Mouse (Mus musculus): ENCODE data around the gene Eif2ak3. TPM values are rescaled to one million over a fixed set of nuclear protein-coding genes. Genes with fewer than 3 reads are reported as not detected.

Gene Eif2ak3
- total RNA-seq, 2 experiments from 2014 or later = 23.4 to 25.2 TPM

DNA sequence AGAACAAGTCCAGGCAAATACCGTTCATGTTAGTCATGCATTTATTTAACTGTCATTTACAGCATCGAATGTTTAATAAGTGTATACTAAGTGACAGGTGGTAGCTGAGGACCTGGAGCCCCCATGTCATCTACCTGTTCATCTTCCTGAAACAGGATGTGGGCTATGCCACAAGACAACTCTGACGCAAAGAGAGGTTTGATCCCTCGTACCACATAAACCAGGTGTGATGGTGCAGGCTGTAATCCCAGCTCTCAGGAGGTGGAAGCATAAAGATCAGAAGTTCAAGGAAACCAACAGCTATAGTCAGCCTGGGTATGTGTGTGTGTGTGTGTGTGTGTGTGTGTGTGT lies 19.4 kb upstream of the Eif2ak3 start:
- intact Hi-C loops (cut with DNase I) = loop anchor here (1.0 kb wide), 1 partner anchor 20 kb away; no protein-coding TSS in a partner anchor
- no peak for DNase-seq (ENCODE audit: low spot score in 2 of 2)

DNA sequence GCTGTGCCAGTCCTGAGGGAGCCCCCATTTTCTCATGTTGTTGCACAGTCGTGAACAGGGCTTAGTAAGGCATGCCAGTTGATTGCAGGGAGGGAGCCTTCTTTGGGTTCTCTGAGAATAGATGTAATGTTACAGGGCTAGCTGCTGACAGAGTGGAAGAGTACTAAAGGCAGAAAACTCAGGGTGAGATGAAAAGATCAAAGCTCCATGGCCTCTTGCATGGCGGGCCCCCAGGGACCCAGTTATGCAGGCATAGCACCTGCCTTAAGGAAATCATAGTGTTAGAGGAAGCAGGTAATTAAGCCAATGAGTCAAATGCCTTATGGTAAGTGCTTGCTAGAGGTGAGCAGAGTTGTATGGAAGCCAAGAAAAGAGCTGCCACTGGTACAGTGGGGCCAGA lies 14.9 kb upstream of the Eif2ak3 start:
- no peak for DNase-seq (ENCODE audit: low spot score in 2 of 2)
- intact Hi-C loops (cut with DNase I) = no loop called here

DNA sequence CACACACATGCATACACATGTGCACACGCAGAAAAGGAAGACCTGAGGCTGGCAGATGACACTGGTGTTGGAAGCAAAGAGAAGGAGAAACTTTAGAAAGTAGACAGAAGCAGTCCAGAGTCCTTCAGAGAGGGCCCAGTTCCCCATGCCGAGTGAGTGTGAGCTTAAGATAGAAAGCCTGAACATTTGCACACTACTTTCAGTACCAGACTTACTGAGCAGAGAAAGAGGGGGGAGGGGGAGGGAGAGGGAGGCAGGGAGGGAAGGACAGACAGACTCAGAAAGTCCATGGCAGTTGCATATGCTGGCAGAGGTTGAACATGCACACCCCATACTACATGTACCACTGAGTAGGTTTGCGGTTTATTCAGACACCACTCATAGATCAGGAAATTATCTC lies 13.8 kb upstream of the Eif2ak3 start:
- DNase-seq (ENCODE audit: low spot score in 2 of 2) = no peak
- intact Hi-C loops (cut with DNase I) = no loop called here

DNA sequence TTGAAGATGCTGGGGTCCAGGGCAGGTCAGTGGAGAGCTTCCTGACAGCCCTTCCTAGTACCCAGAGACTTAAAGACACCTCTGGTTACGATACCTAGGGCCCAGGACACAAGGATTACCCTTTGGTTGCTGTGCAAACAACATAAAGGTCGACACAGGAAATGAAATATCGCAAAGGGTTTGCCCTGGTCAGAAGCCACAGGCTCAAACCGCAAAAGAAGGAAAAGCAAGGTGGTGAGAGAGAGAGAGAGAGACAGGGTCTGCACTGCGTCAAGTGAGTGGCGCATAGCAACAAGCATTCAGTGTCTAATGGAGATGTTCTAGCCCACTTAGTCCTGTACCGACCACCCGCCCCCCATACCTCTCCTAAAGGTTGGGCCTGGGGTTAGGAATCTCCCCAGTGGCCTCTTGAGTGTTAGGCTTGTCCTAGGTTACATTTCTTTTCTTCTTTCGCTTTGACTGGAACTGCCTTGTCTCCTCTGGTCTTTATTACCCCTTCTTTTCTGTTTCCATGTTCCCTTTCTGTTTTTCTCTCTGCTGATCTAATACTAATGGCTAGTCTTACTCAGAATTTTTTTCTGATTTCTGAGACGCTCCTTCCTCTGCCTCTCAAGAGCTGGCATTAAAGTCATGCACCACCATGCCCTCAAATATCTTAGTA lies 13.0 kb upstream of the Eif2ak3 start:
- intact Hi-C loops (cut with DNase I) = no loop called here
- no peak for DNase-seq (ENCODE audit: low spot score in 2 of 2)

DNA sequence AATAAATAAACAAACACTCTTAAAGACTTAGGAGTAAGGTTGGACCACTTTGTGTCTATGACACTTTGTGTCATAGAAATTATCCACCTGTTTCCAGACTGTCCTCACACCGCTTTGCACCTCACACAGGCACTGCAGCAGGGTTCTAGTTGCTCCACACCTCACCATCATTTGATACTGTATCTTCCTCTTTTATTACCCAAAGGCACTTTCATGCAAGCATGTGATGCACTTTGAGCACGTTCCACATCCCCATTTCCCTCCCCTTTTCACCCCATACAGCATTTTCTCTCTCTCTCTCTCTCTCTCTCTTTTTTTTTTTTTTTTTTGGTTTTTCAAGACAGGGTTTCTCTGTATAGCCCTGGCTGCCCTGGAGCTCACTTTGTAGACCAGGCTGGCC lies 7.0 kb upstream of the Eif2ak3 start:
- intact Hi-C loops (cut with DNase I) = no loop called here
- DNase-seq (ENCODE audit: low spot score in 2 of 2) = no peak

DNA sequence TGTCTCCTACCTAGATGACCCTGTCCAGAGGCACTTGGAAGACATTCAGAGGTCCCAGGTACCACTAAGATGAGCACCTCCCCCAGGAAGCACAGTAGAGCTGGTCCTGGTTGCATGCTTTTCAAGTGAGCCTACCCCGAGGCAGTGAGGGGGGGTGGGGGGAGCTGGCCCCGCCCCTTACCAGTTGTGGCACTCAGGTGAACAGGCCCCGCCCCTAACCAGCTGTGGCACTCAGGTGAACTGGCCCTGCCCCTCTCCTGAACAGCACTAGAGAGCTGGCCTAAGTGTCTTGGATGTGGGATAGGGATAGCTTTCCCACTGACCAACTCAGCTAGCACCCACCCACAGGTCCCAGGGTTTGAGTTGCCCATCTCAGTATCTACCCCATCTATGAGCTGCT lies 5.8 kb upstream of the Eif2ak3 start:
- DNase-seq (ENCODE audit: low spot score in 2 of 2) = no peak
- intact Hi-C loops (cut with DNase I) = no loop called here

DNA sequence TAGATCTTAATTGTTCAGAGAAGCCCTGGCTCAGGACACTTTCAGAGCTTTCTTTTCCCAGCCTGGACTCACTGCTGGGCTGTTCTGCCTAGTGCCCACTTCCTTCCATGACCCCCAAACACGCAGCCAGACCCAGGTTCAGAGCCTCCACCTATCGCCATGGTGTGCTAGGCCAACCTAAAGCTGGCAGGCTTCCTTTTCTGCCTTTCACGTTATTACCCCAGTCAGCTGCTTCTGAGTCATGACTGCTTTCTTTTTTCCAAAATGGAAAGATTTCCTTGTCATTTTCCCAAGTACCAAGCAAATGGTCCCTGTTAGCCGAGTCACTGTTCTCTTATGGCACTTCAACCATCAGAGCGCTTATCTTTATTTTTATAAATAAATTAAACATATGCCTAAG lies 4.0 kb upstream of the Eif2ak3 start:
- intact Hi-C loops (cut with DNase I) = loop anchor here (5.0 kb wide), 1 partner anchor 42 kb away; no protein-coding TSS in a partner anchor
- DNase-seq (ENCODE audit: low spot score in 2 of 2) = no peak

DNA sequence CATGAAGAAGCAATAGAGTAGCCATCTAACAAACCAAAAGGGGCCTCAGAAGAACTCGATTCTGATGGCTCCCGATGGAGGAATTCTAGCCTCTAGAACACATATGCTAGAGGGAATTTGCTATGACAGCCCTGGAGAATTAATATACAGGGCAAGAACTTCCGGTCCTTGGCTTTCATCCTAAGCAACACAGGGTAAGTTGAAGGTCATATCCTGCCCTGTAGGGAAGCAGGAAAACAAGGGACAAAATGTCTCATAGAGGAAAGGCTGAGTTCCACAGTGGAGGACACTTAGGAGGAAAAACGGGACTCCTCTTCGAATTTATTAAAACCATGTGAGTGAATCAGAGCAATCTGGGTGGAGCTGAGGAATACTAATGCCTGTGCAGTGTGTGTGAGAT lies 1.3 kb upstream of the Eif2ak3 start:
- intact Hi-C loops (cut with DNase I) = loop anchor here (5.0 kb wide), 1 partner anchor 39 kb away; no protein-coding TSS in a partner anchor
- DNase-seq (ENCODE audit: low spot score in 2 of 2) = no peak

DNA sequence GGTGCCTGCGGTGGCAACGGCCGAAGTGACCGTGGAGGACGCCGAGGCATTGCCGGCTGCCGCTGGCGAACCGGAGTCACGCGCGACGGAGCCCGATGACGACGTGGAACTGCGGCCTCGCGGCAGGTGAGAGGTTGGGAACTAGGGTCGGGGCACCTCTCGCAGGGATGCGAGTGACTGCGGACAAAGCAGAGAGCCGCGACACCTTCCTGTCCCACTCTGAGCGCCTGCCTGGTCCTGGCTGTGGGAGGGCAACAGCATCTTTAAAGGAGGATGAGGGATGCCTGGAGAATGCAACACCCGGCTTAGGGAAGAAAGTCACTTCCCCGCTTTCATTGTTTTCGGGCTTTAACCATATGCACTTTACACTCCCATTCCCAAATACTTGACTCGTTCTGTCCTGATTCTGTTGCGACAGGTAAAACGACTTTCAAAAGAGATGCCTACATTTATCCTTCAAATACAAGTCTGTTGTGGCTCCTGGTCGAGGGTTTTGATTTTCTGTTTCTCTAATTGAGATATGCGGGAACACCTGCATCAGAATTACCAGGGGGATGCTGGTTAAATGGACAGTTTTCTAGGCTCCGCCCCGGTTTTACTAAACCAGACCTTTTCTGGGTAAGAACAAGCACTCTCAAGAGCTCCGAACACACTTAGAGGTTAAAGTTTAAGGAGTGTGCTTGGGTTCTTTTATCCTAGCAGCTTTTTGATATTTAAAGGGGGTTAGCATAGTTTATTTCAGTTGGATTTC lies 756 bp downstream of the Eif2ak3 start:
- DNase-seq (ENCODE audit: low spot score in 2 of 2) = no peak
- intact Hi-C loops (cut with DNase I) = loop anchor here (1.0 to 5.0 kb wide), 2 partner anchors 21 to 37 kb away; no protein-coding TSS in a partner anchor

DNA sequence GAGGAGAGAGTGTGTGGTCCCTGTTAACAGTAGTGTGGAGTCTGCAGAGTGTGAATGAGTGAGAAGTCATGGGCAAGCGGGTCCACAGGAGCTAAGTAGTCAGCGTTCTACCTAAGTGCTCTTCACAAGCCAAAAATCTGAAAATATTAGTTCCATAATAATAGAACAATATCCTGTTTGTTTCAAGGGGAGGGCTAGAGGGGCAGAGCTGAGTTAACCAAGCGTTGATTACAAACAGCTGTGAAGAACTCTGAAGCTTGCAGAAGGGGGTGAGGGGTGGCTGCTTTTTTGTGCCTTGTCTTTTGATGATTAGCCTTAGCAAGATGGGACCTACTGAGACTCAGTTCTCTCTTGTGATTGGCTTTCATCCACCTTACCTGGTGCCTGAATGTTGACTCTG lies 3.1 kb downstream of the Eif2ak3 start:
- DNase-seq (ENCODE audit: low spot score in 2 of 2) = no peak
- intact Hi-C loops (cut with DNase I) = no loop called here

DNA sequence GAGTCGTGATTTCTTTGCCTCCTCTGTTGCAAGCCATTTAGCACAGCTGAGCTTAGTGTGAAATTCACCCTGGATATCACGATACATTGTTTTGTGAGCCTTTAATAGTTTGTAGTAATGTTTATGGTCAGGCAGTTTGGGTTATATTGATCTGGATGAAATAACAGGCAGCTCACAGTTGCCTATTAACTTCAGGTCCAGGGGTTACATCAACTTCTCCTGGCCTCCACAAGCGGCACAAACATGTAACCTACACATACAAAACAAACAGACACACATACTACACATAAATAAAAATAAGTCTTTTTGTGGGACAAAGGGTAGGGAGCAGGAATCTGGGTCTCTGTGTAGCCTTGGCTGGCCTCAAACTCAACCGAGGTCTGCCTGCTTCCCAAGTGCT lies 9.1 kb downstream of the Eif2ak3 start:
- DNase-seq (ENCODE audit: low spot score in 2 of 2) = no peak
- intact Hi-C loops (cut with DNase I) = no loop called here

DNA sequence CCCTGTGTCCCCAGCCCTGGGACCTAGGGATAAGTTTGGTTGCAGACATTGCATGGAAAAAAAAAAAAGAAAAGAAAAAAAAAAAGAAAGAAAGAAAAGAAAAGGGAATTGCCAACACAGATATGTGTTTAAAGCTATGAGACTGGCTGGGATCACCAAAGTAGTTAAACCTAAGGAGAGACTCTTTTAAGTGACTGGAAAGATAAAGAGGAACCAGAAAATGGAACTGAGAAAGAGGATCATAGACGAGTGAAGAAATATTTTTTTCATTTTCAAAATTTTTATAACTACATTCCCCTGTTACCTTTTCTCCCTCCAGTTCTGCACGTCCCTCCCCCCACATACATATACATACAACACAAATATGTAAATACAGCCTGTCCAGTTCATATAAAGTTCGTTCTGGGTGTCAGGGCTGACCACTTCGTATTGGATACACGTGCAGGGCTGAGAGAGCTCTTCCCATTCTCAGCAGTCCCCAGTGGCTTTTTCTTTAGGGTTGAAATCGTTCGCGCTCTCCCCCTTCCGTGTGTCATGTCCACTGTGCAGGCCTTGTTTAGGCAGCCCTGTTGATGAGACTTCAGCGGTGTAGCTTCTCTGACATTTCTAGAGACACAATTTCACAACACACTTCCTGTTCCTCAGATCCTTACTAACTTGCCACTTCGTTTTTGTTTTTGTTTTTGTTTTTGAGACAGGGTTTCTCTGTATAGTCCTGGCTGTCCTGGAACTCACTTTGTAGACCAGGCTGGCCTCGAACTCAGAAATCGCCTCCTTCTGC lies 11.4 kb downstream of the Eif2ak3 start:
- intact Hi-C loops (cut with DNase I) = no loop called here

DNA sequence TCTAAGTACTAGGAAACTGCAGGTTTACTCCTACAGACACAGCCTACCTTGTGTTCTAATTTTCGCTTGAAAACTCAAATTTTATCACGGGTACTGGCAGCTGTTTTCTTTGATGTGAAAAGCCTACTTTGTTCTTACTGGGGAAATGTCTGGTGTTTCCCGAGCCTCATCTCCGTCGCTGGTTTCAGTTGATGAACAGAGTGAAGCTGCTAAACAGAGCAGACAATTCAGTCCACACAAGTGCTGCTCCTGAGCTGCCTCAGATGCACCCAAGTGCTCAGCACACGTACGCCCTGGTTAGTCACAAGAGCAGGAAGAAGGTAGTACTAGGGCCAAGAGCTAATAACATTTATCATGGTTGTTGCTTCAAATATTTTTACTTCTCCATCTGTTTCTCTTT lies 18.4 kb downstream of the Eif2ak3 start:
- intact Hi-C loops (cut with DNase I) = no loop called here
- no peak for DNase-seq (ENCODE audit: low spot score in 2 of 2)

More for the DNA sequence above, 11.4 kb downstream of the Eif2ak3 start:
- no peak for DNase-seq (ENCODE audit: low spot score in 2 of 2)

DNA sequence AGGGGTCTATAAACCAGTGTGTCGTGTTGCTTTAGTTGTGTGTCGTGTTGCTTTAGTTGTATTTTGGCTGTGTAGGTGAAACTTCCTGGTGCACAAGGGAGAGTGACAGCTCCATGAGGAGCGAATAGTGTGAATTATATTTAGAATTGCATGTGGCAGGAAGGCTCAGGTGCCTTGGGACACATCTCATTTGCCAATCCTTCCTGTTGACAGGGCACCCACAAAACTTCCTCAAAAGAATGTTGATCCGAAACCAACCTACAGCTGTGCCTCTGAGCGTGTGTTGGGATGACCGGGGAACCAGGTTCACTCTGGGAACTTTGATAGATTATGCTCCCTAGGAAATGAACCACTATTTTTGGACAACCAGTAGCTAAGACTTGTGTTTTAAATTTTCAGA lies 20.0 kb downstream of the Eif2ak3 start:
- no peak for DNase-seq (ENCODE audit: low spot score in 2 of 2)
- intact Hi-C loops (cut with DNase I) = no loop called here

DNA sequence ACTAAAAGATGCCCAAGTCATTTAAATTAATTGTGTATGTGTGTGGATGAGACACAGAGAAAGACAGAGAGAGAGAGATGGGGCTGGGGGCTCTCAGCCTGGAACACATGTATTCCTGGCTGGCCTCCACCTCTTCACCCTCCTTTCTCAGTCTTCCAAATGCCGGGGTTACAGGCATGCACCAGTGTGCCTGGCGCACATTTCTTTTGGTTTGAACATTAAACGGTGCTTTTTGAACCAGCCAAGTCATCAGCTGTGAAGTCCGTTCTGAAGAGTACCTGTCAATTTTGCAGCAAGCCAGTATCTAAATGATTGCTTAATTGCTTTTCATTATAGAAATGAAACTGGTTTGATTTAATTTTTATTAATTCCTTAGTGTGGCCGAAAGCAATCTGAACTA lies 22.4 kb downstream of the Eif2ak3 start:
- intact Hi-C loops (cut with DNase I) = no loop called here

DNA sequence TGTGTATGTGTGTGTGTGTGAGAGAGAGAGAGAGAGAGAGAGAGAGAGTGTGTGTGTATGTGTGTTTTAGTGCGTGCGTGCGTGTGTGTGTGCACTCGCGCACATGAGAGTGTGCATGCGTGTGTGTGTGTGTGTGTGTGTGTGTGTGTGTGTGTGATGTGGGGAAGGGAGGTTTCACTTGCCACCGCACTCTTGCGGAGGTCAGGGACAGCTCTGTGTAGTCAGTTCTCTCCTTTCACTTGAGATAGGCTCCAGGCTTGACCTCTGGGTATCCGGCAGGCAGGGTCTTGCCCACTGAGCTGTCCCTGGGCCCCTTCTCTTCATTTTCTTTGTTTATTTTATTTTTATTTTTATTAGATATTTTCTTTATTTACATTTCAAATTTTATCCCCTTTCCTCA lies 23.0 kb downstream of the Eif2ak3 start:
- DNase-seq (ENCODE audit: low spot score in 2 of 2) = no peak
- intact Hi-C loops (cut with DNase I) = no loop called here

More for the DNA sequence above, 22.4 kb downstream of the Eif2ak3 start:
- no peak for DNase-seq (ENCODE audit: low spot score in 2 of 2)

DNA sequence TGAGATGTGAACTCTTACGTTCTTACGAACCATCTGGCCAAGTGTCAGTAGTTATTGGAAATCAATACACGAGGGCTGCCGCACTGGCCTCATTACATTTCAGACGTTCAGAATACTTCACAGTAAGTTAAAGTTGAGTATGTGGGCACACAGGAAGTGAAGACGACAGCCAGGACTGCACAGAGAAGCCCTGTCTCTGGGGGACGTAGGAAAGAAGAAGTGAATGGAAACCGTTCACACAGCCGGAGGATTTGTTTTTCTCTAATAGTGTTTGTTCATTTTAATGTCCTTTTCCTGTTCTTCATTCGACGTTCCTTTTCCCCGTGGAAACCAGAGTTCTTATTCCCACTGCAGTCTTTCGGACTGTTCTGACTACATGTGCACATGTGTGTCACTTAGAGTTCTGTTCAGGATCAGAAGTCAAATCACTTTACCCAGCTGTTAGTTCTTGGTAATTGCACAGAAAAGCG lies 27.2 kb downstream of the Eif2ak3 start:
- intact Hi-C loops (cut with DNase I) = no loop called here
- DNase-seq (ENCODE audit: low spot score in 2 of 2) = no peak

DNA sequence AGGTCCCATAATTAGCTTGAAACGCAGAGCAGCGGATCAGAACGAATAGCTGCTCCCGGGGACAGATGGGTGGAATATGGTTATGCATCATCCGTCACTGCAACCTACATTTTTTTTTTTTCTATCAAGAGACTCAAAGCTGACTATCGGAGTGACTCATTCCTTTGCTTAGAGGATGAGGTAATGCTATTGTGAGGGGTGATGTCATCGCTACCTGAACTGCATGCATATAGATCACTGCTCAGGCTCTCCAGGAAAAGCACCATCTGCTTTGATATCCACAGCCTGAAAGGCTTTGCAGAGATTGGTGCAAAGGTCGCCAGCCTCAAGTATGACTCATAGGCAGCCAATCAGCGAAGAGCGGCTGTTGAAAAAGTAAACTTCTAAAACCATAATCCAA lies 27.8 kb downstream of the Eif2ak3 start:
- intact Hi-C loops (cut with DNase I) = no loop called here
- DNase-seq (ENCODE audit: low spot score in 2 of 2) = peak; percentile 27 to 37

DNA sequence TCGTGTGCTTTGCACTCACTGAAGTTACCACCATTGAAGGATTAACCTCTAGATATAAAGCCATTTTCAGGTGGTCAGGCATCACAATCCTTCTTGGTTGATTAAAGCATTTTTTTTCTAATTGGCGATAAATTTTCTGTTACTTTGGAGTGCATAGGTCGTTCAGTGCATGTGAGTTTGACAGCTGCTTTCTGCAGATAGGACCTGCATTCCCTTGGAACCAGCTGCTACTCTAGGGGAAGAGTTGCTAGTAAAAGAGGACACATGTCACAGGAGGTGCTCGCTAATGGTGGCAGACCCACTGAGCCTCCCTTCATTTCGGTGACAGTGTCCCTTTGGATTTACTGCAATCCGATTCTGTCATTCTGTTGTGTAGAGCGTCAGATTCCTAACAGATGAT lies 28.3 kb downstream of the Eif2ak3 start:
- DNase-seq (ENCODE audit: low spot score in 2 of 2) = no peak
- intact Hi-C loops (cut with DNase I) = no loop called here

DNA sequence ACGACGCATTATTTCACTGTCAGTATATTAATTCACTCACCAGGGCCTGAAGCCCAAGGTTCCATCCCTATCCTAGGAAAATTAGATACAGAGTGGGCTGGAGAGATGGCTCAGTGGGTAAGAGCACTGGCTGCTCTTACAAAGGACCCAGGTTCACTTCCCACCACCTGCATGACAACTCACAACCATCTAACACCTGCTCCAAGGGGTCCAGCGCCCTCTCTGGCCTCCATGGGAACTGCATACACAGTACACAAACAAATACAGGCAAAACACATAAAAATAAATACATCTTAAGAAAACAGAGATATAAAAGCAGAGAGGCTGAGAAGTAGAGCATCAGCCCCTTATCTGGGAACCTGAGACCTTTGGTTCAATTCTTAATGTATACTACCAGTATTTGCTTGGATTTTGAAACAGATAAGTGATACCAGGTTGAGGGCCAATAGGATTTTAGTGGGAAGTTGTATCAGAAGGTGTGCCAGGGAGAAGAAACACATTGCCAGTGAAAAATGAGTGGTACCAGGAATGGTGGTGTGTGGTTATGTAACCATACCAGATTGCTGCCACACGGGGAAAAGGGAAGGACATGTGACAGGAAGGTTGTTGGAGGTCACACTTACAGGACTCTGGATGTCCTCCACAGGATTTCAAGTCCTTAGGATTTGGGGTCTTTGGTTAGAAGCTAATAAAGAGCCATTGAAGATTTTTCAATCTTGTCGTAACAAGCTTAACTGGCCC lies 29.9 kb downstream of the Eif2ak3 start:
- DNase-seq (ENCODE audit: low spot score in 2 of 2) = no peak
- intact Hi-C loops (cut with DNase I) = no loop called here

Data from left cerebral cortex, postnatal 36 days (tissue).